Mouse (Mus musculus) spleen, adult 2 months (tissue): ENCODE data around the gene Ybx2.

Experiments used
- CTCF ChIP-seq: fragments of 200-500 bp; IDR thresholded peaks from 2 replicates; pipeline ENCODE4 v1.5.1; 2011; ENCODE audit warnings: mild to moderate bottlenecking, inconsistent platforms; ENCODE audit not compliant: insufficient read depth, insufficient read length, insufficient replicate concordance; ENCODE audit errors: extremely low read depth
- POLR2A ChIP-seq: fragments of 200-500 bp; IDR thresholded peaks from 2 replicates; pipeline ENCODE4 v1.6.1; 2011; ENCODE audit warnings: low read depth, low read length, inconsistent platforms

GRCm38 (mm10) chr11:69939181-69939580 lies 3.6 kb downstream of the Ybx2 start:
- TF ChIP-seq POLR2A (no peak), CTCF (no peak)
